Comparison of ENCODE assay signal across 20 mouse cellular contexts in genomic region chr10:7191721-7192413, GRCm38 (mm10). TPM values are rescaled to one million over a fixed set of nuclear protein-coding genes. Genes with fewer than 3 reads are reported as not detected.
DNase-seq lines count a peak whose midpoint lies in the region; ATAC-seq and TF ChIP-seq lines count a peak whose summit lies in the region.
"Had no signal": no experiment of that assay in that cellular context is flagged by ENCODE, and none has a peak within 500 bp of the region (broad histone marks: within the 10 kb centered on the region; RNA-seq: fewer than 3 reads in every experiment).

No protein-coding gene starts in this region.

- H3K4me1 ChIP-seq in stomach, embryonic 15.5 days = peaks cover 27% of the 10 kb centered on the region
- H3K4me1 ChIP-seq in stomach, postnatal 0 days (replicated peaks; ENCODE audit: control insufficient read depth, insufficient read depth) = peaks cover 6% of the 10 kb centered on the region
- H3K4me1 ChIP-seq: neural tube, embryonic 13.5 days had no signal

- H3K9ac ChIP-seq in stomach, embryonic 15.5 days = no peak overlapping the region
- no peak overlapping the region for H3K9ac ChIP-seq in stomach, postnatal 0 days (ENCODE audit: low read length)
- H3K9ac ChIP-seq: embryonic facial prominence, embryonic 13.5 days; limb, embryonic 12.5 days; liver, embryonic 13.5 days; lung, embryonic 14.5 days; midbrain, embryonic 12.5 days; neural tube, embryonic 13.5 days had no signal

- 68% methylated on average over 9 of the region's 9 CpGs for WGBS in stomach, embryonic 15.5 days
- WGBS in stomach, postnatal 0 days = 61% methylated on average over 9 of the region's 9 CpGs

- no peak for TF ChIP-seq CTCF in stomach, postnatal 0 days (IDR thresholded peaks at IDR 0.05; ENCODE audit: low read depth)

- no peak for TF ChIP-seq EP300 in stomach, postnatal 0 days (optimal IDR thresholded peaks at IDR 0.05)

- no peak overlapping the region for H3K4me3 ChIP-seq in stomach, embryonic 15.5 days (replicated peaks)
- no peak overlapping the region for H3K4me3 ChIP-seq in stomach, postnatal 0 days (ENCODE audit: low read depth, low read length)
- H3K4me3 ChIP-seq: embryonic facial prominence, embryonic 13.5 days; limb, embryonic 12.5 days; liver, embryonic 13.5 days; midbrain, embryonic 12.5 days; neural tube, embryonic 13.5 days had no signal

- peak; percentile 12; the same call in 1 of the 2 replicates for ATAC-seq in stomach, embryonic 15.5 days (ENCODE audit: insufficient read depth, low FRiP score, low read depth)
- ATAC-seq in stomach, postnatal 0 days (ENCODE audit: low FRiP score, low TSS enrichment) = no peak; the same call in 1 of the 2 replicates
- ATAC-seq: forebrain, embryonic 14.5 days had no signal

- H3K27me3 ChIP-seq in stomach, embryonic 15.5 days (replicated peaks) = no peaks in the 10 kb centered on the region
- no peaks in the 10 kb centered on the region for H3K27me3 ChIP-seq in stomach, postnatal 0 days (ENCODE audit: control insufficient read depth, insufficient read depth, low read length)
- H3K27me3 ChIP-seq: CH12.LX; embryonic facial prominence, embryonic 13.5 days; limb, embryonic 12.5 days; liver, embryonic 13.5 days; midbrain, embryonic 12.5 days; neural tube, embryonic 13.5 days had no signal

- H3K27ac ChIP-seq in stomach, embryonic 15.5 days = no peak overlapping the region
- no peak overlapping the region for H3K27ac ChIP-seq in stomach, postnatal 0 days (replicated peaks)
- H3K27ac ChIP-seq: embryonic facial prominence, embryonic 13.5 days; limb, embryonic 12.5 days; liver, embryonic 13.5 days; macrophage; midbrain, embryonic 12.5 days; neural tube, embryonic 13.5 days had no signal

- H3K9me3 ChIP-seq in stomach, embryonic 15.5 days = no peaks in the 10 kb centered on the region
- H3K9me3 ChIP-seq in stomach, postnatal 0 days (ENCODE audit: control insufficient read depth, low read length) = no peaks in the 10 kb centered on the region
- H3K9me3 ChIP-seq: embryonic facial prominence, embryonic 13.5 days; limb, embryonic 12.5 days; liver, embryonic 13.5 days; midbrain, embryonic 12.5 days; neural tube, embryonic 13.5 days had no signal

- no peak for DNase-seq in stomach, postnatal 0 days (ENCODE audit: low spot score)
- peak; percentile 66 to 71 for DNase-seq in kidney, adult 8-10 months
- peak; percentile 80 for DNase-seq in kidney, postnatal 14 days
- peak; percentile 83 for DNase-seq in yolk sac, embryonic 10.5 days (ENCODE audit: low spot score)
- no peak for DNase-seq in c-Kit-positive CD71-positive TER-119-positive erythroid progenitor cells, embryonic 14.5 days (ENCODE audit: low spot score)
- DNase-seq in cerebellum, adult 9-11 months = no peak
- no peak for DNase-seq in cerebellum, postnatal 14 days
- DNase-seq: cerebellum, postnatal 10 days; heart, postnatal 10 days; liver, embryonic 13.5 days; lung, embryonic 14.5 days had no signal

- no peaks in the 10 kb centered on the region for H3K36me3 ChIP-seq in stomach, embryonic 15.5 days
- no peaks in the 10 kb centered on the region for H3K36me3 ChIP-seq in stomach, postnatal 0 days (ENCODE audit: control insufficient read depth, insufficient read depth, low read length)
- H3K36me3 ChIP-seq: embryonic facial prominence, embryonic 13.5 days; limb, embryonic 12.5 days; liver, embryonic 13.5 days; midbrain, embryonic 12.5 days; neural tube, embryonic 13.5 days had no signal

- no peak overlapping the region for H3K4me2 ChIP-seq in stomach, embryonic 15.5 days
- H3K4me2 ChIP-seq in stomach, postnatal 0 days (replicated peaks; ENCODE audit: low read depth) = no peak overlapping the region
- H3K4me2 ChIP-seq: embryonic facial prominence, embryonic 13.5 days; heart, embryonic 11.5 days; limb, embryonic 12.5 days; liver, embryonic 13.5 days; lung, embryonic 14.5 days; midbrain, embryonic 12.5 days; neural tube, embryonic 13.5 days had no signal

RNA-seq across cellular contexts. Expression of gene Cnksr3, which starts 20.2 kb away (rescaled TPM):
- 14.6 and 18.3 TPM in 2 replicates for polyA plus RNA-seq in stomach, embryonic 15.5 days (2015; fragmentation: Nextera tagmentation; extraction: Ambion mirVana)
- 7.0 and 7.6 TPM in 2 replicates for polyA plus RNA-seq in stomach, postnatal 0 days (2015; fragmentation: Nextera tagmentation; extraction: Ambion mirVana)

Comparison
In these comparisons a context has a peak if more than half of its experiments do, and no peak if none do; other contexts are left out.
1. DNase-seq: peak in kidney, adult 8-10 months (2 of 2), kidney, postnatal 14 days (single experiment) and yolk sac, embryonic 10.5 days (single experiment); none in stomach, postnatal 0 days (single experiment), c-Kit-positive CD71-positive TER-119-positive erythroid progenitor cells, embryonic 14.5 days (single experiment), cerebellum, adult 9-11 months (single experiment) and cerebellum, postnatal 14 days (0 of 2).